Mouse (Mus musculus): ENCODE data around the gene Emsy. TPM values are rescaled to one million over a fixed set of nuclear protein-coding genes. Genes with fewer than 3 reads are reported as not detected.

Emsy gene
- total RNA-seq, 2 experiments from 2014 or later: 29.3 to 31.7 TPM

GRCm38 (mm10) chr7:98550596-98550995 lies 106.0 kb downstream of the Emsy start:
- DNase-seq: peak; percentile 29 to 50
- intact Hi-C loops (cut with DNase I): no loop called here

GRCm38 (mm10) chr7:98548839-98549238 lies 107.7 kb downstream of the Emsy start:
- peak; percentile 42 to 71 for DNase-seq
- intact Hi-C loops (cut with DNase I): no loop called here

- intact Hi-C loops (cut with DNase I): loop anchor here (5.0 kb wide), 1 partner anchor 52 kb away; no protein-coding TSS in a partner anchor
- no peak for DNase-seq
Observed at GRCm38 (mm10) chr7:98544556-98544955, 112.0 kb downstream of the Emsy start.

- peak; percentile 28 to 45 for DNase-seq
- intact Hi-C loops (cut with DNase I): loop anchor here (5.0 kb wide), 1 partner anchor 52 kb away; no protein-coding TSS in a partner anchor
Observed at GRCm38 (mm10) chr7:98543853-98544370, 112.7 kb downstream of the Emsy start.

GRCm38 (mm10) chr7:98542731-98543142 lies 113.8 kb downstream of the Emsy start:
- intact Hi-C loops (cut with DNase I): loop anchor here (5.0 kb wide), 1 partner anchor 50 kb away; no protein-coding TSS in a partner anchor
- peak; percentile 52 to 60 for DNase-seq

GRCm38 (mm10) chr7:98542267-98542666 lies 114.3 kb downstream of the Emsy start:
- DNase-seq: no peak
- intact Hi-C loops (cut with DNase I): loop anchor here (5.0 kb wide), 1 partner anchor 50 kb away; no protein-coding TSS in a partner anchor

GRCm38 (mm10) chr7:98541564-98541963 lies 115.0 kb downstream of the Emsy start:
- DNase-seq: no peak
- intact Hi-C loops (cut with DNase I): loop anchor here (5.0 kb wide), 1 partner anchor 49 kb away; no protein-coding TSS in a partner anchor

- no peak for DNase-seq
- intact Hi-C loops (cut with DNase I): loop anchor here (5.0 kb wide), 1 partner anchor 49 kb away; no protein-coding TSS in a partner anchor
Observed at GRCm38 (mm10) chr7:98540879-98541278, 115.7 kb downstream of the Emsy start.

GRCm38 (mm10) chr7:98537967-98538573 lies 118.5 kb downstream of the Emsy start:
- peak in 1 of 2 experiments; percentile 16 for DNase-seq
- intact Hi-C loops (cut with DNase I): loop anchor here (5.0 kb wide), 1 partner anchor 36 kb away; no protein-coding TSS in a partner anchor

GRCm38 (mm10) chr7:98537210-98537966 lies 119.2 kb downstream of the Emsy start:
- intact Hi-C loops (cut with DNase I): loop anchor here (5.0 kb wide), 1 partner anchor 35 kb away; no protein-coding TSS in a partner anchor
- peak in 1 of 2 experiments; percentile 24 for DNase-seq

Other genes starting within 250 kb of the Emsy start
- gene Gucy2d, start 216.4 kb downstream of the Emsy start, total RNA-seq (2021): under 1 TPM in 1 of 2 experiments, not detected in 1; 0.17 TPM
- gene Lrrc32, start 167.5 kb downstream of the Emsy start, total RNA-seq (2021): 10 to 100 TPM; 11.9 to 15.4 TPM
- 10 to 100 TPM; 60.5 to 70.9 TPM for gene Thap12, start 46.3 kb upstream of the Emsy start, total RNA-seq (2021)
- 1 to 10 TPM; 2.7 to 3.7 TPM for gene Wnt11, start 178.3 kb upstream of the Emsy start, total RNA-seq (2021)